Mouse (Mus musculus) olfactory bulb, adult 2 months (tissue): ENCODE data around the gene Ppfia2. TPM values are rescaled to one million over a fixed set of nuclear protein-coding genes. Genes with fewer than 3 reads are reported as not detected.

ENCODE experiments used
- H3K27ac ChIP-seq: fragments of 200-500 bp; 2 replicates; pipeline ENCODE4 v1.5.1; 2012; ENCODE audit warnings: low read depth, low read length; ENCODE audit not compliant: insufficient read depth
- H3K4me1 ChIP-seq: fragments of 200-500 bp; 2 replicates; pipeline ENCODE4 v1.6.1; 2012; ENCODE audit warnings: low read length; ENCODE audit not compliant: control insufficient read depth, insufficient read depth
- H3K4me3 ChIP-seq: fragments of 200-500 bp; 2 replicates; pipeline ENCODE4 v1.5.1; 2012; ENCODE audit warnings: mild to moderate bottlenecking, low read depth, low read length, moderate library complexity; ENCODE audit not compliant: insufficient read depth
- CTCF ChIP-seq: fragments of 200-500 bp; IDR thresholded peaks from 2 replicates; pipeline ENCODE4 v1.5.1; 2012; ENCODE audit warnings: low read depth, mild to moderate bottlenecking, low read length, moderate library complexity; ENCODE audit not compliant: insufficient read depth
- POLR2A ChIP-seq: fragments of 200-500 bp; IDR thresholded peaks from 2 replicates; pipeline ENCODE4 v1.6.1; 2012; ENCODE audit warnings: mild to moderate bottlenecking, low read depth, low read length, moderate library complexity; ENCODE audit not compliant: insufficient read depth
- WGBS: fragments of 180-500 bp; shearing (Covaris S2); methylation state at CpG from one replicate; pipeline ENCODE4 v1.1.7; 2018; 5-methylcytosine and 5-hydroxymethylcytosine counted together
- polyA plus RNA-seq: library from polyadenylated mRNA; stranded (reverse); fragments of >200 nt; gene quantifications from 2 replicates; pipeline ENCODE4 v1.2.4, GENCODE M21; 2012; ENCODE audit warnings: low replicate concordance; ENCODE audit not compliant: missing spikeins, insufficient read depth, insufficient read length

The Ppfia2 gene
- polyA plus RNA-seq, 1 experiment: 102 TPM

GRCm38 (mm10) chr10:106871847-106872246 is 401.7 kb downstream of the Ppfia2 start:
- no peaks in the 10 kb centered on the region for H3K4me1 ChIP-seq
- 80% methylated on average over 3 of the region's 3 CpGs for WGBS
- H3K27ac ChIP-seq: no peak overlapping the region
- H3K4me3 ChIP-seq: no peak overlapping the region
- no peak for TF ChIP-seq CTCF
- TF ChIP-seq POLR2A: no peak

GRCm38 (mm10) chr10:106872714-106873113 is 402.6 kb downstream of the Ppfia2 start:
- H3K4me3 ChIP-seq: no peak overlapping the region

GRCm38 (mm10) chr10:106881330-106881729 is 411.2 kb downstream of the Ppfia2 start:
- 55% methylated on average over 3 of the region's 3 CpGs for WGBS
- no peak for TF ChIP-seq POLR2A
- no peak for TF ChIP-seq CTCF
- Histone ChIP-seq H3K4me1 (no peaks in the 10 kb centered on the region), H3K4me3 (no peak overlapping the region), H3K27ac (no peak overlapping the region)

More at GRCm38 (mm10) chr10:106872714-106873113, 402.6 kb downstream of the Ppfia2 start:
- Histone ChIP-seq H3K27ac (no peak overlapping the region), H3K4me1 (no peaks in the 10 kb centered on the region)
- TF ChIP-seq POLR2A: no peak
- no peak for TF ChIP-seq CTCF
- WGBS: 47% methylated on average over 1 of the region's 1 CpGs

GRCm38 (mm10) chr10:106896351-106896750 is 426.2 kb downstream of the Ppfia2 start:
- Histone ChIP-seq H3K27ac (no peak overlapping the region), H3K4me1 (no peaks in the 10 kb centered on the region), H3K4me3 (no peak overlapping the region)
- WGBS: 67% methylated on average over 13 of the region's 13 CpGs
- TF ChIP-seq CTCF (no peak), POLR2A (no peak)

- H3K27ac ChIP-seq: no peak overlapping the region
- no peak for TF ChIP-seq CTCF
- H3K4me3 ChIP-seq: no peak overlapping the region
- WGBS: 19% methylated on average over 3 of the region's 3 CpGs
- H3K4me1 ChIP-seq: no peaks in the 10 kb centered on the region
These were observed 440.0 kb downstream of the Ppfia2 start for GRCm38 (mm10) chr10:106910108-106910507.

GRCm38 (mm10) chr10:106913032-106913431 is 442.9 kb downstream of the Ppfia2 start:
- 19% methylated on average over 2 of the region's 2 CpGs for WGBS
- H3K4me1 ChIP-seq: no peaks in the 10 kb centered on the region
- H3K27ac ChIP-seq: no peak overlapping the region
- TF ChIP-seq CTCF (no peak), POLR2A (no peak)
- H3K4me3 ChIP-seq: no peak overlapping the region

GRCm38 (mm10) chr10:106914275-106914674 is 444.1 kb downstream of the Ppfia2 start:
- no peak overlapping the region for H3K27ac ChIP-seq
- no peak for TF ChIP-seq POLR2A
- no peak for TF ChIP-seq CTCF
- H3K4me1 ChIP-seq: no peaks in the 10 kb centered on the region
- no peak overlapping the region for H3K4me3 ChIP-seq

GRCm38 (mm10) chr10:106914822-106915221 is 444.7 kb downstream of the Ppfia2 start:
- Histone ChIP-seq H3K4me1 (no peaks in the 10 kb centered on the region), H3K4me3 (no peak overlapping the region), H3K27ac (no peak overlapping the region)
- no peak for TF ChIP-seq CTCF
- TF ChIP-seq POLR2A: no peak

- H3K27ac ChIP-seq: no peak overlapping the region
- WGBS: 90% methylated on average over 5 of the region's 5 CpGs
- no peak for TF ChIP-seq POLR2A
- no peak for TF ChIP-seq CTCF
- H3K4me3 ChIP-seq: no peak overlapping the region
- no peaks in the 10 kb centered on the region for H3K4me1 ChIP-seq
These were observed 454.2 kb downstream of the Ppfia2 start for GRCm38 (mm10) chr10:106924334-106924733.

- 91% methylated on average over 3 of the region's 3 CpGs for WGBS
These were observed 454.7 kb downstream of the Ppfia2 start for GRCm38 (mm10) chr10:106924798-106925197.

More at GRCm38 (mm10) chr10:106924798-106925197, 454.7 kb downstream of the Ppfia2 start:
- Histone ChIP-seq H3K4me3 (no peak overlapping the region), H3K27ac (no peak overlapping the region), H3K4me1 (no peaks in the 10 kb centered on the region)
- TF ChIP-seq POLR2A (no peak), CTCF (no peak)
